Mouse (Mus musculus): ENCODE data around the gene Lzts2.
A peak's percentile ranks its signal among the peaks of the same experiment; 100 is the strongest.
"Not testable (repeated sequence)": the region's sequence is repeated elsewhere in the genome, so short reads cannot be mapped to it uniquely, and the experiment has no call there.

Gene Lzts2

GRCm38 (mm10) chr19:45025937-45026568 is 11.8 kb downstream of the Lzts2 start:
- no peak for DNase-seq (ENCODE audit: low spot score)

- no peak for DNase-seq (ENCODE audit: low spot score)
Observed at GRCm38 (mm10) chr19:45026958-45027670, 12.9 kb downstream of the Lzts2 start.

GRCm38 (mm10) chr19:45027848-45028247 is 13.6 kb downstream of the Lzts2 start:
- no peak for DNase-seq (ENCODE audit: low spot score)

- DNase-seq (ENCODE audit: low spot score), result no peak
Observed at GRCm38 (mm10) chr19:45028746-45029145, 14.5 kb downstream of the Lzts2 start.

GRCm38 (mm10) chr19:45029571-45029970 is 15.4 kb downstream of the Lzts2 start:
- DNase-seq (ENCODE audit: low spot score), result no peak

GRCm38 (mm10) chr19:45030111-45030510 is 15.9 kb downstream of the Lzts2 start:
- DNase-seq (ENCODE audit: low spot score), result no peak

GRCm38 (mm10) chr19:45030746-45031693 is 16.8 kb downstream of the Lzts2 start:
- DNase-seq (ENCODE audit: low spot score), result peak; percentile 57

GRCm38 (mm10) chr19:45031780-45032179 is 17.6 kb downstream of the Lzts2 start:
- peak; percentile 48 for DNase-seq (ENCODE audit: low spot score)

GRCm38 (mm10) chr19:45032570-45033332 is 18.5 kb downstream of the Lzts2 start:
- DNase-seq (ENCODE audit: low spot score), result no peak

- no peak for DNase-seq (ENCODE audit: low spot score)
Observed at GRCm38 (mm10) chr19:45036867-45037266, 22.7 kb downstream of the Lzts2 start.

- not testable (repeated sequence) for DNase-seq (ENCODE audit: low spot score)
Observed at GRCm38 (mm10) chr19:45038198-45038597, 24.0 kb downstream of the Lzts2 start.

GRCm38 (mm10) chr19:45040214-45040613 is 26.0 kb downstream of the Lzts2 start:
- DNase-seq (ENCODE audit: low spot score), result no peak

GRCm38 (mm10) chr19:45044389-45044927 is 30.2 kb downstream of the Lzts2 start:
- no peak for DNase-seq (ENCODE audit: low spot score)

GRCm38 (mm10) chr19:45045236-45045635 is 31.0 kb downstream of the Lzts2 start:
- no peak for DNase-seq (ENCODE audit: low spot score)

GRCm38 (mm10) chr19:45045651-45046050 is 31.4 kb downstream of the Lzts2 start, which contains the start of gene Pdzd7:
Gene Pdzd7, minus strand, starts transcription at chr19:45045717.
- no peak for DNase-seq (ENCODE audit: low spot score)

- DNase-seq (ENCODE audit: low spot score), result peak; percentile 58
Observed at GRCm38 (mm10) chr19:45046523-45047321, 32.5 kb downstream of the Lzts2 start.

GRCm38 (mm10) chr19:45047417-45047934 is 33.3 kb downstream of the Lzts2 start, which contains the start of gene Sfxn3:
Gene Sfxn3, plus strand, starts transcription at chr19:45047503.
- DNase-seq (ENCODE audit: low spot score), result peak; percentile 73

- DNase-seq (ENCODE audit: low spot score), result peak; percentile 34
Observed at GRCm38 (mm10) chr19:45047935-45048643, 33.9 kb downstream of the Lzts2 start.

GRCm38 (mm10) chr19:45048644-45049365 is 34.6 kb downstream of the Lzts2 start:
- no peak for DNase-seq (ENCODE audit: low spot score)
